Mouse (Mus musculus): ENCODE measurements at regions not wholly inside any gene's neighbourhood (a gene's known extent, or its start where the extent isn't known, plus 50 kb on each side); places are given as distances from the start of the nearest gene placed in this dataset.

DNA sequence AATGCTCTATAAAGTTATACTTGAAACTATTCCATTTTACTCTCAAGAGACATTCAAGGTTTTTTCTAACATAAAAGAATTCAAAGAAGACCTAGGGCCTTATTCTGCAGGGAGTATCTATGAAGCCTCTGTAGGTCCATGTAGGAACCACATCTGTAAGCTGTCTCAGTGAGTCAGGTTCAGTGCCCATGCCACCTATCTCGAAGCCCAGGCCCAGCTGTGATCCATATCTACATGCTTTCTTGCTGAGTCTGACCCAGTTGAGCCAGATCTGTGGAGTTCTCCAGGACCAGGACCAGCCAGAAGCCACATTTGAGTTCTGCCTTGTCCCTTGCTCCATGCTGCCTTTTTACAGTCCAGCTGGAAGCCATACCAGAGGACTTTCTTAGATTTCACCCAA, 142.2 kb upstream of the Bmp4 start:
- no peak for DNase-seq (ENCODE audit: low spot score in 2 of 2)

DNA sequence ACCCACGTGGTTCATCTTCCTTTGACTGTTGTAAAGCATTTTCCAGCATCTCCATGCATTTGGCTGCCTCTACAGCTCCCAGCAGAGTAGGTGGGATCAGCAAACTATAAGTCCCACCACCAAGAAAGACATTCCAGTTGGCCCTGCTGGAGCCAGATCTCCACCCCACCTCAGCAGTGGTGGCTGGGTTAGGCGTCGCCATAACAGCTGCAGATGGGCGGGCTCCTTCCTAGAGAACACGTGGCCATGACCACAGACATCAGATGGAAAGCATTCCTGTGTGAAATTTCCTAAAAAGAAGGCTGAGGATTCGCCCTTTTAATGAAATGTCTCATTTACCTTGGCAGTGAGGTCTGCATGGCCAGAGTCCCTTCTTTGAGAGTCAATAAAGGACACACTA, 140.0 kb upstream of the Bmp4 start:
- no peak for DNase-seq (ENCODE audit: low spot score in 2 of 2)

DNA sequence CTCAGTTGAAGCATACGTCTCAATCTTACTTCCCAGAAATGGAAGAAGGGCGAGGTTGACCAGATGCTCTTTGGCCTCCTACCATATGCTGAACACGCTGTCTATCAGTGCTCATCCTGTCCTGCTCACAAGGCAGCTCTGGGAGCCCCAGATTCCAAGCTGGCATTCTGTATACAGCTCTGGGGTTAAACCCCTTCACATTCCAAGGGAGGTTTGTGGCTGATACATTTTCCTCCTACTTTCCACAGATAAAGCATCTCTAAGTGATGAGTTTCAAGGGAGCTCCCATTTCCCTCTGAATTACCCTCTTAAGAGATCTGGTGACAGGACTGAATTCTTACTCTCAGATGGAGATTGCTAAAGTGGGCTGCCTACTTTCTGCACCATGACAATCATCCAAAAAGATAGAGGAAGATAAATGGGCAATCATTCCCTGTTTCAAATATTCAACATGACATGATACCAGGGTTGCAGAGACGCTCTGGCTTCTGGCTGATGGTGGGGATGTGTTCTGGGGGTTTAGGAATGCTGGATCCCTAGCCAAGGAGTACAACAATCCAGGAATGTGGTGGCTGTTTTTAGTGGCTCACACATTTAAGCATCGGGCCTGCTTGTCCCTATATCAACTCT, 138.7 kb upstream of the Bmp4 start:
- DNase-seq (ENCODE audit: low spot score in 2 of 2): no peak

DNA sequence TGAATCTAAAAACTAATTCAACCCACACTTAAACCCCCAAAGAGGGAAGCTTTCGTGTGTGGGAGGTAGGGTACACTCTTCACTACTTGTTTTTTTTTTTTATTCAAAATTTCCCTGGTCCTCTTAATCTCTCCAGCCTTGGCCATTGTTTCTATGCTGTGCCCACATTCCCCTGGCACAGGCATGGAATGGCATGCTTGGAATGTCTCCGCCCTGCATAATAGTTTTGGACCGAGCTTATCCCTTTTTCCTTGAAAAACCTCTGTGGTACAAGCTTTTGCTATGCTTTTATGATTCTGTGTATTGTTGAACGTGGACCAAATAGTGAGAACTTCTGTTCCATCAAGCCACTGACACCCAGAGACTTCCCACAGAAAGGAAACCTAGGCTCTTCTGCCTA, 126.8 kb upstream of the Bmp4 start:
- no peak for DNase-seq (ENCODE audit: low spot score in 2 of 2)

GRCm38 (mm10) chr14:46516285-46516684, 125.8 kb upstream of the Bmp4 start:
- no peak for DNase-seq (ENCODE audit: low spot score in 2 of 2)

DNA sequence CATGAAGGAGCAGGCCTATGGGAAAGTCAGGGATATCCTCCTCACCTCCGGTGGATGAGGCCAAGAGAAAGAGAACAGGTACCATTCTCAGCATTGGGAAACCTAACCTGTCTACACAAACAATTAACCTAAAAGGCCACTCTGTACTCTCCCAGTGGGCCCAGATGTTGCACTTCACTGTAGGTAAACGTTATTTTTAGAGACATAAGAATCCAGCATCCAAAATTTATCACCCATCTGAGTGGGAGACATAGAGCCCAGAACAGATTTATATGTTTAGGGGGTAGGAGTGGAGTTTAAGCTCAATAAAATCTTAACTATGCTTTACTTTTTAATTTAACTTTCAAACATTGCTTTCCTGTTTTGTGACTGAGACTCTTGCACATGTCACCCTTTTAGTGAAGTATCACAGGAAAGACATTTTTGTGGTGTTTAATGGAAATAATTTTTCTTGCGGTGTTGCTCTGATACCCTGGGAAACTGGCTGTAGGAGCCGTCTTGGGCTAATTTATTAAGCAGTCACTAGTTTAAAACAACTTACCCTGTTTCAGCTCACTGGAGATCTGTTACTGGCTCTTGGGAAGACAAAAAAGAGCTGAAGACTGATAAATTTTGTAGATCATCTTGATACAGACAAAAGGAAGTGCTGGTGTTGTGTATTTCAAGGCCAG, 123.9 kb upstream of the Bmp4 start:
- DNase-seq (ENCODE audit: low spot score in 2 of 2): no peak

DNA sequence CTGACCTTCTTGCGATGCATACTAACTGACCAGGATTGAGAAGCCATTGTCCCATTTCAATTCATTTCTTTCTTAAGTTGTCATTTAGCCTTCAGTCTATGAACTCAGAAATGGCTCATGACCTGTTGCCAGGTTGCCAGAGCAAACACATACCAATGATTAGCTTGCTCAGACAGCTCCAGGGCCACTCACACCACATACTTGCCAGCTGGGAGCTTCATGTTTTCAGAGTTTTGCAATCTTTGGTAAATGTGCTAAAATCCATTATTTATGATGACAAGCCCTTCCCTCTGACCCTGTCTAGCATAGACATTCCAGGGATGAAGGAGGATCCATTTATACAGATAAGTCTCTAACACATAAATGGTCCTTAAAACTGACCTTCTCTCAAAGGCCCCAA, 121.6 kb upstream of the Bmp4 start:
- DNase-seq (ENCODE audit: low spot score in 2 of 2): no peak

DNA sequence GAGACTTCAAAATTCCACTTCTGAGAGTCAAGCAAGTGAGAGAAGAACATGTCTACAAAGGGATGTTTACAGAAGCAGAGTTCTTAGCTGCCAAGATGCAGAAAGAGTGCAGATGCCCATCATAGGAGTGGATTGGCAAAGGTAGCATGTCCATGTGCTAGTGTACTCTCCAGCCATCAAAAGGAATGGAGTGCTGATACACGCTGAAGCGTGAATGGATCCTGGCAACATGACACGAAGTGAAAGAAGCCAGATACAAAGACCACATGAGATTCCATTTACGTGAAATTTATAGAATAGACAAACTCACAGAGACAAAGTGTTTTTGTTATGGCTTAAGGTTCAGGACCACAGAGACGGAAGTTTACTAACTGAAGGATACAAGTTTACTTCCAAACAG, 118.4 kb upstream of the Bmp4 start:
- no peak for DNase-seq (ENCODE audit: low spot score in 2 of 2)

GRCm38 (mm10) chr14:46505266-46505665, 114.8 kb upstream of the Bmp4 start:
- peak in 1 of 2 experiments; percentile 6 for DNase-seq (ENCODE audit: low spot score in 2 of 2)

DNA sequence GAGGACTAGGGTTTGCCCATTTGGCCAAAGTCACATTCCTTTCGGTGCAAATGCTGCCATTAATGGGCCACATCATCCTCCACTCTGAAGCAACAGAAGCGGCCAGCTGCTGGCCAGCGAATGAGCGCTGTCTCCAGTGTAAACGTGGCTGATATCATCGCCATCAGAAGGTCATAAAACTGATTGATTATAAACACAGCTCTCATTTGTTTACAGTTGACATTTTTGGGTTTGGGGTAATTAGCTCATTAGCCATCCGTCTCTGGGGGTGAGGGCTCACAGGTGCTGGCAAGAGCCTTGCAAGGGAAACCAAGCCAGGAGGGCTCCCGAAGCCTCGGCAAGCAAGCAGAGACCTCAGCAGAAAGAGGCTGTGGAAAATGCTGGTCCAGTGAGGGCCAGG, 101.1 kb upstream of the Bmp4 start:
- DNase-seq (ENCODE audit: low spot score in 2 of 2): no peak

GRCm38 (mm10) chr14:46491182-46491581, 100.7 kb upstream of the Bmp4 start:
- DNase-seq (ENCODE audit: low spot score in 2 of 2): no peak

GRCm38 (mm10) chr14:46487551-46487950, 97.1 kb upstream of the Bmp4 start:
- no peak for DNase-seq (ENCODE audit: low spot score in 2 of 2)

DNA sequence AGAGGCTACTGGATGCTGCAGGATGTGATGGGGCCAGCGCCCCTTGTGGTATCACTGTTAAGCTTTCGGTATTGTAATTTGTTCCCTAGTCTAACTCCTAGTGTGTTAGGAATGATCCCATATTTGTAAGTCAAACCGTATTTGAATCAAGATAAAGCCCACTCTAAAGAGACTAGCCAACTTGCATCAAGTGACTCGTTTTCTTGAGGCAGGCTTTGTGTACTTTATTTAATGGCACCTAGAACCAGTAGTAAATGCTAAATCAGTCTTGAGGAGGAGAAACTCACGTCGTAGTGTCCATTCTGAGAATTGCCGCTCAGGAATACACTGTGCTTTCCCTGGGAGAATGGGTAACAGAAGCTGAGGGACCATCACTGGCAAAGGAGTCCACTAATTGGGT, 89.9 kb upstream of the Bmp4 start:
- no peak for DNase-seq (ENCODE audit: low spot score in 2 of 2)

DNA sequence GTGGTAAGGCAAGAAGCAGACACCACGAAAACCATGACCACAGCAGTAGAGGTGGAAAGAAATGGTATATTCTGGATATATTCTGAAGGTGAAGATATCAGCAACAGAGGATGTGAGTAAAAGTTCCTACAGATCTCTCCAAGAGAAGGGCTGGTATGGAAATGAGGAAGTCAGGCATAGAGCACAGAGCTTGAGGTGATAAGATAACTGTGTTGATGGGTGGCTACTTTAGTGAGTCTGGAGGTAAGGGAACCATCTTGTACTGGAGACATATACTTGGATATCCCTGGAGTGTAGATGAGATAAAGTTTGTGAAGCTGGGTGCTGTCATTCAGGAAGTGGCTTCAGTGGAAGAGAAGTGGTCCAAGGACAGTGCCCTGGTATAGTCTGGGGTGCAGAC, 85.5 kb upstream of the Bmp4 start:
- DNase-seq (ENCODE audit: low spot score in 2 of 2): no peak

DNA sequence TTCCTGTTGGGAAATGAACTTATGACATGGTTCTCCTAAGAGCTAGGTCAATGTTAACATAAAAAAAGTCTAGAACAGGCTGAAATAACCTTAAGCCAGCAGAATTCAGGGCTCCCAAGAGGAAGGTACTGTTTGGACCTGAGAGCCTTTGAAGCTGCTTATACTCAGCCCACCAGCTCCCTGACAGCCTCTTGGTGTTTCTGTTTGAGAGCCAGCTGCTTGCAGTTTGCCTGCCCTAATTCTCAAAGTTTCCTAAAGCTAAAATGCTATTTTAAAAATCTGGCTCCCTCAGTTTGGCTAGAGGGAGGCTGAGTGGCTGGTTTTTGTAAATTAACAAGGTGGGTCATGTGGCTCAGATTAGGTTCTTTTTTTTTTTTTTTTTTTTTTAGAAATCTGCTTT, 72.5 kb upstream of the Bmp4 start:
- DNase-seq (ENCODE audit: low spot score in 2 of 2): no peak

DNA sequence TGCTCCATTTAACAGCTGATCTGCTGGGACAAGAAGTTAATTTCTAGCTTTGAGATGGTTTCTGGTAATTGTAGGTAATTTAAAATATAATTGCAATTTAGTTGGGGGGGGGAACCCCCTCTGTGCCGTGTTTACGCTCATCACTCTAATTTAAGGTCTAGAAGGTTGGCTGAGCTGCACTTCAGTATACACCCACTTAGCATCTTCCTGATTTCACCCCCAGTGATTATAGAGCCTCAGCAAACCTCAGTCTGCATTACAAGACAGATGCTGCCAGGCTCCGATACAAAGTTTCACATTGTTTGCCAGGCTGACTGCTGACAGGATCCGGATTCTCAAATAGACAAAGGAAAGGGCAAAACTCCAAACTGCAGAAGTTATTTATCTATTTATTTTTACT, 71.5 kb upstream of the Bmp4 start:
- no peak for DNase-seq (ENCODE audit: low spot score in 2 of 2)

- no peak for DNase-seq (ENCODE audit: low spot score in 2 of 2)
Observed at GRCm38 (mm10) chr14:46454500-46454899, 64.0 kb upstream of the Bmp4 start.

DNA sequence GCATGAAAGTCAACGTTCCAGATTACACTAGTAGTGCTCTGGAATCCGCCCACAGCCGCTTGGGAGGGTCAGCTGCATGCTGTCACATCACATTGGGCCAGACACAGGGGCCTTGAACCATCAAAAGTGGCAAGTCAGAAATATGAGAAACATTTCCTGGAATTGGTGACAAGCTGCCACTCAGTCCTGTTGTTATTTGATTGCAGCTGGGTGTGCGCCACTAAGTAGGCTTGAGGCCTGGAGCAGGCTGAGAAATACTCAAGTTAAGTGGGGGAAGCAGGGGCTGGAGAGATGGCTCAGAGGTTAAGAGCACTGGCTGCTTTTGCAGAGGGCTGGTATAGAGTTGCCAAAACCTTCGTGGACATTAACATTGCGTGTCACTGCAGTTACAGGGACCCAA, 51.2 kb upstream of the Bmp4 start:
- no peak for DNase-seq (ENCODE audit: low spot score in 2 of 2)
